Mouse (Mus musculus) midbrain, embryonic 13.5 days (tissue): ENCODE data around the gene Golph3l. TPM values are rescaled to one million over a fixed set of nuclear protein-coding genes. Genes with fewer than 3 reads are reported as not detected.
A peak's percentile ranks its signal among the peaks of the same experiment; 100 is the strongest.

Experiments
- ATAC-seq: fragments of 200-750 bp; cut with Nextera tagmentation; 2 replicates; pipeline ENCODE4 v1.8.0; 2017; ENCODE audit warnings: mild to moderate bottlenecking, moderate TSS enrichment, moderate library complexity
- H3K27ac ChIP-seq: fragments of 300-500 bp; sonication (generic); 2 replicates; pipeline ENCODE4 v1.5.1; 2015; ENCODE audit warnings: inconsistent platforms, mild to moderate bottlenecking, moderate library complexity
- H3K27me3 ChIP-seq: fragments of 300-500 bp; sonication (generic); 2 replicates; pipeline ENCODE4 v1.6.1; 2015; ENCODE audit warnings: mild to moderate bottlenecking, inconsistent platforms
- H3K36me3 ChIP-seq: fragments of 300-500 bp; sonication (generic); 2 replicates; pipeline ENCODE4 v1.6.1; 2015; ENCODE audit warnings: mild to moderate bottlenecking, inconsistent platforms
- H3K4me1 ChIP-seq: fragments of 300-500 bp; sonication (generic); replicated peaks from 2 replicates; pipeline ENCODE4 v1.6.1; 2015; ENCODE audit warnings: inconsistent platforms
- H3K4me2 ChIP-seq: fragments of 300-500 bp; sonication (generic); replicated peaks from 2 replicates; pipeline ENCODE4 v1.6.1; 2015; ENCODE audit warnings: moderate library complexity, mild to moderate bottlenecking, inconsistent platforms
- H3K4me3 ChIP-seq: fragments of 300-500 bp; sonication (generic); replicated peaks from 2 replicates; pipeline ENCODE4 v1.5.1; 2015; ENCODE audit warnings: mild to moderate bottlenecking, inconsistent platforms
- H3K9ac ChIP-seq: fragments of 300-500 bp; sonication (generic); replicated peaks from 2 replicates; pipeline ENCODE4 v1.6.1; 2015; ENCODE audit warnings: mild to moderate bottlenecking, inconsistent platforms
- H3K9me3 ChIP-seq: fragments of 300-500 bp; sonication (generic); 2 replicates; pipeline ENCODE4 v1.6.1; 2016; ENCODE audit warnings: mild to moderate bottlenecking, inconsistent platforms
- WGBS: fragments of 180-500 bp; shearing (Covaris S2); methylation state at CpG from one replicate; pipeline ENCODE4 v1.1.7; 2015; 5-methylcytosine and 5-hydroxymethylcytosine counted together
- polyA plus RNA-seq: library from polyadenylated mRNA; unstranded; fragments of >200 nt; fragmentation: Nextera tagmentation; extraction: Ambion mirVana; gene quantifications from 2 replicates; pipeline ENCODE4 v1.2.1, GENCODE M21; 2015

Gene Golph3l
- polyA plus RNA-seq, 1 experiment from 2014 or later = 35.2 TPM

- H3K27me3 ChIP-seq = no peaks in the 10 kb centered on the region
- peak; percentile 76 for ATAC-seq
Measured at GRCm38 (mm10) chr3:95658868-95659712, 70.4 kb downstream of the Golph3l start.

GRCm38 (mm10) chr3:95659948-95660347, 71.2 kb downstream of the Golph3l start:
- Histone ChIP-seq H3K27me3 (no peaks in the 10 kb centered on the region), H3K36me3 (peaks cover 29% of the 10 kb centered on the region), H3K27ac (peak overlapping the region; percentile 99), H3K4me2 (peak overlapping the region; percentile 96), H3K9ac (peak overlapping the region; percentile 100), H3K9me3 (no peaks in the 10 kb centered on the region), H3K4me3 (peak overlapping the region; percentile 98), H3K4me1 (peaks cover 49% of the 10 kb centered on the region)
- 3% methylated on average over 8 of the region's 8 CpGs for WGBS
- ATAC-seq = no peak

More at GRCm38 (mm10) chr3:95658868-95659712, 70.4 kb downstream of the Golph3l start:
- H3K4me1 ChIP-seq = peaks cover 45% of the 10 kb centered on the region
- H3K36me3 ChIP-seq = peaks cover 20% of the 10 kb centered on the region
- H3K9ac ChIP-seq = peak overlapping the region; percentile 100
- peak overlapping the region; percentile 96 for H3K4me2 ChIP-seq
- peak overlapping the region; percentile 99 for H3K27ac ChIP-seq
- under 1% methylated on average over 89 of the region's 113 CpGs for WGBS
- H3K9me3 ChIP-seq = no peaks in the 10 kb centered on the region
- H3K4me3 ChIP-seq = peak overlapping the region; percentile 98

- 61% methylated on average over 2 of the region's 2 CpGs for WGBS
- no peak for ATAC-seq
- H3K36me3 ChIP-seq = peaks cover 34% of the 10 kb centered on the region
Measured at GRCm38 (mm10) chr3:95660788-95661478, 72.2 kb downstream of the Golph3l start.

DNA sequence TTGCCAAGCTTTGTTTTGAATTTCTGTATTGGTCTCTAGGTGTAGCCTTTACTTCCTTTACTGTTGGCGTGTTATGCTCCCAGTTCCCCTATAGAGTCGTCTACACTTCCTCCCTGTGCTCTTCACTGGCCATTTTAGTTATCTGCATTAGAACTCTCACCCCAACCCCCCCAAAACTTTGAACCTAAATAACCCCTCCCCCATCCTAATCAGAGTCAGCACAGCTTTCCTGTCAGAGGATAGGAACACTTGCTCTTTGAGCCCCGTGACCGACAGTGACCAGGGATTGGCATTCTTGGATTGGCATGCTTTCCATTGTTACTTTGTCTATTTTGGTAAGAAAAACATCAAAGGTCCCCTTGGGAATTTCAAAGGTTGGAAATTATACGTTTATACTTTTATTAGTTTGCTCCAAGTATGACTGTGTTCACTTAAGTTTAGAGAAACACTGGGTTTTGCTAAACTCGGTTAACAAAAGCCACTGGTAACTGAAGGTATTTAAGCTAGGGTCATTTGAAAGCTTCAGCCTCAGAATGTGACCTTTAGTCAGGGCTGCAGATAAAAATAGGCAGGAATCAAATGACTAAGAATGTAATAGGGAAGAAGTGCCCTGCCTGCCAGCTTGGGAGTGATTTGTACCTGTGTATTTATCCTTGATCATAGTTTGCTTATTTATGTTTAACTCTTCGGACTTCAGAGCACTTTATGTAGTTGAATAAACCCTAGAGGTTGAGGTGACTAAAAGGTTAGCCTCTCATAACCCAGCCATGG, 73.4 kb downstream of the Golph3l start:
- H3K36me3 ChIP-seq = peaks cover 34% of the 10 kb centered on the region
- no peaks in the 10 kb centered on the region for H3K27me3 ChIP-seq
- no peaks in the 10 kb centered on the region for H3K9me3 ChIP-seq
- peak overlapping the region; percentile 19 for H3K4me3 ChIP-seq
- WGBS = 67% methylated on average over 7 of the region's 7 CpGs
- no peak overlapping the region for H3K27ac ChIP-seq
- H3K9ac ChIP-seq = no peak overlapping the region
- H3K4me2 ChIP-seq = peak overlapping the region; percentile 33
- ATAC-seq = no peak
- peaks cover 49% of the 10 kb centered on the region for H3K4me1 ChIP-seq

More at GRCm38 (mm10) chr3:95660788-95661478, 72.2 kb downstream of the Golph3l start:
- Histone ChIP-seq H3K27me3 (no peaks in the 10 kb centered on the region), H3K4me2 (peak overlapping the region; percentile 96), H3K4me3 (peak overlapping the region; percentile 98), H3K9me3 (no peaks in the 10 kb centered on the region), H3K27ac (no peak overlapping the region), H3K4me1 (peaks cover 49% of the 10 kb centered on the region), H3K9ac (peak overlapping the region; percentile 100)

- Histone ChIP-seq H3K27me3 (no peaks in the 10 kb centered on the region), H3K4me3 (no peak overlapping the region), H3K4me1 (peaks cover 51% of the 10 kb centered on the region), H3K36me3 (peaks cover 34% of the 10 kb centered on the region), H3K4me2 (peak overlapping the region; percentile 33; the same call in 1 of the 2 replicates), H3K27ac (no peak overlapping the region), H3K9ac (no peak overlapping the region), H3K9me3 (no peaks in the 10 kb centered on the region)
- WGBS = 81% methylated on average over 7 of the region's 7 CpGs
- ATAC-seq = no peak
Measured at GRCm38 (mm10) chr3:95662724-95663449, 74.2 kb downstream of the Golph3l start.

DNA sequence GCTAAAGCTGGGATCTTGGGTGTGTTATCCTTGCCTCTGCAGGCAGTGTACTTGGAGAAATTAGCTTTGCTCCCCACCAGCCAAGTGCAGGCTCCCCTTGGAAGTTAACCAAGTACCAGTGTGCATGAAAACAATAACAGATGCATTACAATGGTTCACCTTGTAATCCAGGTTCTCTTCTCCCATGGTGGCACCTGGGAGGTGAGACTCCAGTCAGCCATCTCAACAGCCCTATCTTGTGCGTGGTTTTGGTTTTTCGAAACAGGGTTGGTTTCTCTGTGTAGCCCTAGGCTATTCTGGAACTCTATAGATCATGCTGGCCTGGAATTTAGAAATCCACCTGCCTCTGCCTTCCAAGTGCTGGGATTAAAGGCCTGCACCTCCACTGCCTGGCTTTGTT, 74.8 kb downstream of the Golph3l start:
- Histone ChIP-seq H3K4me2 (no peak overlapping the region; the same call in 1 of the 2 replicates), H3K4me1 (peaks cover 52% of the 10 kb centered on the region), H3K36me3 (peaks cover 34% of the 10 kb centered on the region), H3K27ac (no peak overlapping the region), H3K4me3 (no peak overlapping the region), H3K9ac (no peak overlapping the region), H3K27me3 (no peaks in the 10 kb centered on the region), H3K9me3 (no peaks in the 10 kb centered on the region)
- ATAC-seq = no peak
- WGBS = 97% methylated on average over 2 of the region's 2 CpGs

DNA sequence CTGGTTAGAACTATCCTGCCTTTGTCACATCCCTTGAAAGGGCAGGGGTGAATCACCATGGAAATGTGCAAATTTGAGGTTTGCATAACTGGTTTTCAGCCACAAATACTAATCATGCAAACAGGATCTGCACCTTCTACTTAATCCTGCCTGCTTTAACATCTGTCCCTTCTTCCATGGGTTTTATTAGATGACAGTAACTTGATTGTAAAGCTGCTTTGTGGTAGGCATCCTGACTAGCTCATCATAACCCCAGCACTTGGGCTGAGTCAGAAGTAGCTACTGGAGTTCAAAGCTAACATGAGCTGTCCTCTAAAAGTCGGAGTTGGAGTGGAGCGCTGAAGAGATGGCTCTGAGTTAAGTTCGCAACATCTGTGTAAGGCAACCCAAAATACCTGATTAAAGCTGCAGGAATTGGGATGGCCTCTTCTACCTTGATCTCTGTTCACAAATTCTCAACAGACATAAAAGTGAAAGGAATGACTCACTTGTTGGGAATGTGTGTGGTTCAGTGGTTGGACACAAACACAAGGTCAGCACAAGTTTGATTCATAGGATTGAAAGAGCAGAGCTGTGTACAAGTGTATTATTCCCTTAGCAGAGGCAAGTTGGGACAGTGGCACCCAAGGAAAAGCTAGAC, 75.4 kb downstream of the Golph3l start:
- peaks cover 52% of the 10 kb centered on the region for H3K4me1 ChIP-seq
- H3K4me3 ChIP-seq = no peak overlapping the region
- ATAC-seq = no peak
- H3K4me2 ChIP-seq = no peak overlapping the region
- no peaks in the 10 kb centered on the region for H3K9me3 ChIP-seq
- H3K27me3 ChIP-seq = no peaks in the 10 kb centered on the region
- peaks cover 40% of the 10 kb centered on the region for H3K36me3 ChIP-seq
- 96% methylated on average over 3 of the region's 3 CpGs for WGBS
- H3K27ac ChIP-seq = no peak overlapping the region
- no peak overlapping the region for H3K9ac ChIP-seq

GRCm38 (mm10) chr3:95664940-95665352, 76.2 kb downstream of the Golph3l start:
- WGBS = 90% methylated on average over 4 of the region's 4 CpGs
- Histone ChIP-seq H3K36me3 (peaks cover 48% of the 10 kb centered on the region), H3K27me3 (no peaks in the 10 kb centered on the region), H3K4me3 (no peak overlapping the region), H3K4me1 (peaks cover 52% of the 10 kb centered on the region), H3K9me3 (no peaks in the 10 kb centered on the region), H3K27ac (no peak overlapping the region), H3K4me2 (no peak overlapping the region), H3K9ac (no peak overlapping the region)
- no peak for ATAC-seq

- 75% methylated on average over 6 of the region's 6 CpGs for WGBS
- H3K4me1 ChIP-seq = peaks cover 40% of the 10 kb centered on the region
Measured at GRCm38 (mm10) chr3:95666124-95666844, 77.5 kb downstream of the Golph3l start.

GRCm38 (mm10) chr3:95667521-95667920, 78.8 kb downstream of the Golph3l start:
- 76% methylated on average over 4 of the region's 4 CpGs for WGBS
- Histone ChIP-seq H3K9ac (no peak overlapping the region), H3K4me2 (no peak overlapping the region), H3K36me3 (peaks cover 54% of the 10 kb centered on the region), H3K4me3 (no peak overlapping the region), H3K9me3 (no peaks in the 10 kb centered on the region), H3K4me1 (peaks cover 28% of the 10 kb centered on the region), H3K27me3 (no peaks in the 10 kb centered on the region), H3K27ac (peak overlapping the region; percentile 56)
- ATAC-seq = no peak

More at GRCm38 (mm10) chr3:95666124-95666844, 77.5 kb downstream of the Golph3l start:
- Histone ChIP-seq H3K9me3 (no peaks in the 10 kb centered on the region), H3K9ac (no peak overlapping the region), H3K4me2 (no peak overlapping the region), H3K4me3 (no peak overlapping the region), H3K27me3 (no peaks in the 10 kb centered on the region), H3K36me3 (peaks cover 48% of the 10 kb centered on the region), H3K27ac (no peak overlapping the region)
- ATAC-seq = no peak
